Mouse (Mus musculus) left cerebral cortex, postnatal 10 days (tissue): ENCODE measurements at regions not wholly inside any gene's neighbourhood (a gene's known extent, or its start where the extent isn't known, plus 50 kb on each side); places are given as distances from the start of the nearest gene placed in this dataset.

ENCODE experiments used
- DNase-seq, 2 experiments: peaks; one replicate each; pipeline ENCODE4 v3.0.0; 2021 to 2022; ENCODE audit warnings: low spot score in 2 of 2, mixed read lengths in 1 of 2; ENCODE audit errors: extremely low spot score in 1 of 2
- intact Hi-C: fragments of 180-260 bp; cut with DNase I; formaldehyde crosslinking; loops from one replicate; pipeline ENCODE4 v1.15.1; 2025

- DNase-seq, result no peak
- intact Hi-C loops, result no loop called here
These were observed 328.4 kb upstream of the Gm9008 start for GRCm38 (mm10) chr6:76825953-76826352.

GRCm38 (mm10) chr6:76802969-76803368 lies 305.4 kb upstream of the Gm9008 start:
- intact Hi-C loops, result no loop called here
- DNase-seq, result no peak

- intact Hi-C loops, result no loop called here
- DNase-seq, result no peak
These were observed 282.6 kb upstream of the Gm9008 start for GRCm38 (mm10) chr6:76780168-76780567.

- intact Hi-C loops, result no loop called here
- DNase-seq, result no peak
These were observed 280.6 kb upstream of the Gm9008 start for GRCm38 (mm10) chr6:76778201-76778600.

GRCm38 (mm10) chr6:76777080-76777479 lies 279.5 kb upstream of the Gm9008 start:
- DNase-seq, result no peak
- intact Hi-C loops, result no loop called here

- DNase-seq, result peak; percentile 11 to 22
- intact Hi-C loops, result no loop called here
These were observed 266.3 kb upstream of the Gm9008 start for GRCm38 (mm10) chr6:76763852-76764251.

GRCm38 (mm10) chr6:76754867-76755266 lies 257.3 kb upstream of the Gm9008 start:
- peak; percentile 4 to 26 for DNase-seq
- intact Hi-C loops, result no loop called here
